Mouse (Mus musculus) cerebellum, postnatal 25 days (tissue): ENCODE measurements at regions not wholly inside any gene's neighbourhood (a gene's known extent, or its start where the extent isn't known, plus 50 kb on each side); places are given as distances from the start of the nearest gene placed in this dataset.

Experiments
- DNase-seq, 2 experiments: peaks; one replicate each; pipeline ENCODE4 v3.0.0; 2021; ENCODE audit warnings: mixed read lengths in 2 of 2

- DNase-seq, result no peak
Observed at GRCm38 (mm10) chr13:6060229-6060845, 199.1 kb downstream of the Klf6 start.

DNA sequence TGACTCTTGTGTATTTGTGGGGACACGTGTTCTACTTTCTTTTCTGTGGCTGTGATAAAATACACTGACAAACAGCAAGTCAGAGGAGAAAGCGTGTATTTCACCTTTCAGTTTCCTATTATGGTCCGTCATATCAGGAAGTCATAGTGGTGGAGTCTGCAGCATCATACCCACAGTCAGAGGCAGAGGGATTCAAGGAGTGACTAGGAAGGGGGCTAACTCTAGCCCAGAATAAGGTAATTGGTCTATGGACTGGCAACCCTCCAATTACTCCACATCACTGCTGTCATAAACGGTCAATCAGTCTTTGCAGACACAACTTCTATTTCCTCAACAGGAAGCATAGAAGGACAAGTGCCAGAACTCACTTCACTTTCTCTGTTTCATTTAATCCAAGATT, 201.0 kb downstream of the Klf6 start:
- DNase-seq, result no peak

DNA sequence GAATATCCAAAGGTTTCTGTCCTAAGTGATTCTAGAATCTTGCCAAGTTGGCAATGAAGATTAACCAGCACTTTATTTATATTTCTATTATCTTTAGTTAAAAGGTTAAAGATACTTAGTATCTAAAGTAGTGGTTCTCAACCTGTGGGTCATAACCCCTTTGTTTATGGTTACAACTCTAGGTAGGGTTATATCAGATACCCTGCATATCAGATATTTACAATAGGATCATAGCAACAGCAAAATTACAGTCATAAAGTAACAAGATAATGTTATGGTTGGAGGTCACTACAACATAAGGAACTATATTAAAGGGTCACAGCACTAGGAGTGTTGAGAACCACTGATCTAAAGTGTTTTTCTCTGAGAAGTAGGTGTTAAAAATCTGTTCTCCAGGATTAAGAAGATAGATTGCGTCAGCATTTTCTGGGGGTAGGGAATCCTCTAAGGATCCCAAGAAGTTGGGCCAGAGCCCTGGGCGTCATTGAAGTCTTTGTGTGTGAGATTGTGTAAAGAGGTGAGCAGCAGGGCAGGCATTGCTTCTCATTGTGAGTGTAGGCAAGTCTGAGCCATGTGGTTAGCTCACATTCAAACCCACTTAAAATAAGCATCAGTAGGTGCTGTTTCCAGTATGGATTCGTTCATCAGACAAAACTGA, 201.6 kb downstream of the Klf6 start:
- DNase-seq, result no peak

DNA sequence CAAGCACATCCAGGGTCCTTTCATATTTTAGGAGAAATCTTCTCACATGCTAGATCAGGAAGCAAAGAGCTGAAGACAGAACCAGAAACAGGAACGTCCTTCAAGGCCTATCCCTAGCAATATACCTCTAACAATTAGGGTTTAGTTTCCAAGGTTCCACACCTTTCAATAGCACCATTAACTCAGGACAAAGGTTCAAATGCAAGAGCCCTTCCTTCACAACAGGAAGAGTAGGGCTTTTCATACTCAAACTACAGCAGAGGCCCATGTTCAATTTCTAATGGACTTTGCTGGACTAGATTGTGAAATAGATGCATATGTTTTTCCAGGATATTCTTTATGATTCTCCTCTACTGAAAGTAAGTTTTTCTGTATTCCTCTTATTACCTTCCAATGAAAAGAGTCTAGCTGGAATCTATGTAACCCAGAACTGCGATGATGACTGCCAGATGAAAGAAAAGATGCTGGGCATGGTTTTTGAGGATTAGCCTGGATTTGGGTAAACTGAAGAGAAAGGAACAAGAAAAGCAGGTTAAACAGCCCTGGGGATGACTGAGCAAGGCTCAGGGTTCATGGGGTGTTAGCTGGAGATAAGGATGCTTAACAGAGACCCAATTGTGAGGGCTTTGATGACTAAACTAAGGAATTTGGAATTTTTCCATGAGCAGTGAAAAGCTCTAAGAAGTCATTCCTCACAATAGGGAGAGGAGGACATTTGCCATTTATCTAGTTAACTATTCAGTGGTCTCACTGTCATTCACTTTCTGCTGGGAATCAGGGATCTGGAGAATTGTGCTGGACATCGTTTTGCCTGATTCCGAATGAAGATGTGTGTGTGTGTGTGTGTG, 215.9 kb downstream of the Klf6 start:
- DNase-seq, result no peak

DNA sequence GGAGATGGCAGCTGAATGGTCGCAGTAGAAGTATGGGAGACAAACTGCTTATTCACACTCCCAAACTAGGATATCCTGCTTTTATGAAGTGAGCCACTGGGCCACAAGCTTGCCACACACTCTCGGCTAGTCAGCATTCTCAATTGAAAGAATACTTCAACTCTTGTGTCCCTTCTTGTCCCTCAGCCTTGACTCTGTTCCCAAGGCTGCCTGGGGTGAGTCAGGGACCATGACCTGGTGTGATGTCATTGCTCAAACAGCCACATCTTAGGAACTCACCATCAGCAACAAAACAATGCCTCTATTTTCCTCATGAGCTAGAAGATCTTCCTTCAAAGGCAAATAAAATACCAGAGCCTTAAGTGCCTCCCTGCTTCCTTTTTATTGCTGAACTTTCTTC, 224.6 kb downstream of the Klf6 start:
- DNase-seq, result no peak

GRCm38 (mm10) chr13:6109018-6109657, 247.9 kb downstream of the Klf6 start:
- peak in 1 of 2 experiments; percentile 1 for DNase-seq

GRCm38 (mm10) chr13:6119703-6120102, 258.4 kb downstream of the Klf6 start:
- no peak for DNase-seq

GRCm38 (mm10) chr13:6127311-6127710, 266.0 kb downstream of the Klf6 start:
- DNase-seq, result no peak

- no peak for DNase-seq
Observed at GRCm38 (mm10) chr13:6128903-6129302, 267.6 kb downstream of the Klf6 start.

GRCm38 (mm10) chr13:6131363-6131762, 270.1 kb downstream of the Klf6 start:
- DNase-seq, result no peak

DNA sequence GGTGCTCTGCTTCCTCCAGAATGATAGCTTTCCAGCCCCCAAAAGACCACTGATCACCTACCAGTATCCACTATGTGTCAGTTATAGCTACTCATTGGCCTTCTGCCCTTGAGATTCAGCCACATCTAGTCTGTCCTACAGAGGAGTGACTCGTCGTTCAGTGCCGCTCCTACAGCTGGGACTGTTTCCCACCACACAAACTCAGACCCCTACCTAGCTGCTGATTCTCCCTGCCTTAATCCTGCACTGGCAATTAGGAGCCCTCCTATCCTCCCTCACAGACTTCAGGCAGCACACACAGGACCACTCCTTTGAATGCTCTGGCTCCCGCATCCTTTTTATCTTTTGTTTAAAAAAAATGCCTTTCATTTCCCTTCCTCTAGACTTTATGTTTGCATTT, 275.9 kb downstream of the Klf6 start:
- DNase-seq, result no peak

DNA sequence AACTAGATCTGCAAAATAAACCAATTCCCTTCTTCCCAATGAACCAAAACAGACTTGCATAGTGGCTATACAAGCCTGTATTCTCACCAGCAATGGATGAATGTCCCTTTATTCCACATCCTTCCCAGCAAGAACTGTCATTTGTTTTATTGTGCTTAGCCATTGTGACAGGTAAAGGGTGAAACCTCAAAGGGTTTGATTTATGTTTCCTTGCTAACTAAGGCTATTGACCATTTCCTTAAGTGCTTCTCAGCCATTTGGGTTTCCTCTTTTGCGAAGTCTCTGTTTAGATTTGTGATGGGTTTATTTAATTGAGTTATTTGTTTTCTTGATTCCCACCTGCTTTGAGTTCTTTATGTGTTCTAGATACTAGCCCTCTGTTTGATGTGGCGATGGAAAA, 281.5 kb downstream of the Klf6 start:
- no peak for DNase-seq

- peak; percentile 59 to 69 for DNase-seq
Observed at GRCm38 (mm10) chr13:6153657-6154056, 292.4 kb downstream of the Klf6 start.

GRCm38 (mm10) chr13:6156191-6156590, 294.9 kb downstream of the Klf6 start:
- no peak for DNase-seq

DNA sequence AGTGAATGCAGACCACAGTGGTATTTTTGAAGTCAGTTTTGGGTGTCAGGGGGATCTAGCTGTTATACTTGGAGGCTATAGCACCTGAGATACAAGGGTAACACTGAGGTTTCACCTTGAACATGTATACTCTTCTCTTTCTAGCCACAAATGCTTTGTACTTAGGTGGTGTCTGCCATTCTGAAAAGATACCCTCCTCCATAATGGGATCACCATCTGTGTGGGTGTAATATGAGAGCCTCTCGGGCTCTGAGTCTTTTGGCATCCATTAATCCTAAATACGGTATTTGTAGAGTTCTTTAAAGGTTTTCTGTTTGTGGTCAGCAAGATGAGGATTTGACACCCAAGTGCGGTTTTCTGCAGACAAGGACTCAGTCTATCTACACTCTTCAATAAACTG, 295.7 kb downstream of the Klf6 start:
- DNase-seq, result no peak

DNA sequence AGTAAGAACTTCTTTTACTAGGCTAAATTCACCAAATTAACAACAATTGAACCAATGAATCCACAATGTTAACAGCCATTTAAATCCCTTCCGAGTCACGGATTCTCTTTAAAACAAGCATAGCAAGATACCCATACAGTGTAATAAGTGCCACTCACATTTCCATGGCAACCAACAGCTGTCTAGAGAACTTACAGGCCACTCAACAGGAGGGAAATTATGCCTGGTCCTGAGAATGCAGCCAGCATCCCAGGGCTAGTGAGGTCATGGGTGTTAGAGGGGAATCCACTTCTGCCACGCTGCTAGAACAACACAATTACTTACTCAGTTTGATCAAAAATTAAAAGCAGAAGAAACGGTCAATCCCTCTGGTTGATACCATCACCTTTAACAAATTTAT, 296.7 kb downstream of the Klf6 start:
- no peak for DNase-seq

- no peak for DNase-seq
Observed at GRCm38 (mm10) chr13:6159412-6159811, 298.1 kb downstream of the Klf6 start.

- no peak for DNase-seq
Observed at GRCm38 (mm10) chr13:6165916-6166315, 304.6 kb downstream of the Klf6 start.

GRCm38 (mm10) chr13:6167055-6167761, 305.9 kb downstream of the Klf6 start:
- DNase-seq, result no peak

GRCm38 (mm10) chr13:6173095-6173494, 311.8 kb downstream of the Klf6 start:
- no peak for DNase-seq

DNA sequence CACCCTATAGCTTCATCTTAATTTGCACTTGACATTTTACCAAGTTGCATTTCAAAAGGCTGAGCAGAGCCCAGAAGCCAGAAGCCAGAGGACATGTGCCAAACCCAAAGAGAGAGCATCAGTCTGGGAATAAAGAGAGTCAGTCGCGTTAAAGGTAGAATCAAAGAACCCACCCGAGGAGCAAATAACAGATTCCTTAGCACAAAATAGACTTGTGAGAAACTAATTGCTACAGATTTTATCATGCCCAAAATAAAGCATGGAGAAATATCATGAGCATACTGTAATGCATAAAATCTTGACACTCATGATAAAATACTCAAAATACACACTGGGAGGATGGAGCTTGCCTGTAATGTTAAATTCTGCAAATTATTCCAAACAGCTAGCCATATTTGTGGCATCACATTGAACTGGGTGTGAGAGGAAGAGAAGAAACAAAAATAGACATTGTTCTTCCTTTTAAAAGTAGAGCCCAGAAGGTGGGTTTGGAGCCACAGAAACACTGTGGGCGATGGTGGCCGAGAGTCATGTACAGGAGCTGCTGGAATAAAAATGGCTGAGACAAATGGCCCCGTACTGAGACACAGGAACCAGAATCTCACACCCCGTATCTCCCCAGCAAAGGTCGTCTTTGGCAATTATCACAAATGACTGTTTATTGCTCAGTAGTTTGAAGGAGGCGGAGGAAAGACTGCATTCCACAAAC, 317.2 kb downstream of the Klf6 start:
- peak in 1 of 2 experiments; percentile 10 for DNase-seq

- no peak for DNase-seq
Observed at GRCm38 (mm10) chr13:6189133-6189532, 327.9 kb downstream of the Klf6 start.
